Mouse (Mus musculus) cerebellum, adult 2 months (tissue): ENCODE results near the gene Tspan4.

ENCODE experiments used
- CTCF ChIP-seq: fragments of 200-500 bp; IDR thresholded peaks from 2 replicates; pipeline ENCODE4 v1.5.1; 2011; ENCODE audit warnings: low read depth, mild to moderate bottlenecking, control low read depth, low read length, moderate library complexity, borderline replicate concordance; ENCODE audit not compliant: insufficient read depth
- POLR2A ChIP-seq: fragments of 200-500 bp; IDR thresholded peaks from 2 replicates; pipeline ENCODE4 v1.6.1; 2011; ENCODE audit warnings: low read length, control low read depth, borderline replicate concordance; ENCODE audit not compliant: insufficient read depth

- TF ChIP-seq CTCF (no peak), POLR2A (no peak)
Observed at GRCm38 (mm10) chr7:141442199-141442598, 32.8 kb upstream of the Tspan4 start.
